Mouse (Mus musculus) hindbrain, embryonic 11.5 days (tissue): ENCODE measurements around the gene Slx. TPM values are rescaled to one million over a fixed set of nuclear protein-coding genes. Genes with fewer than 3 reads are reported as not detected.
"Not testable (repeated sequence)": the region's sequence is repeated elsewhere in the genome, so short reads cannot be mapped to it uniquely, and the experiment has no call there.

Experiments used
- ATAC-seq: fragments of 200-750 bp; cut with Nextera tagmentation; 2 replicates; pipeline ENCODE4 v1.8.0; 2017; ENCODE audit warnings: mild to moderate bottlenecking, moderate TSS enrichment, moderate library complexity; ENCODE audit not compliant: low FRiP score
- DNase-seq: peaks from one replicate; pipeline ENCODE4 v3.0.0-alpha.2; 2015; ENCODE audit warnings: low spot score
- H3K27ac ChIP-seq: fragments of 300-500 bp; sonication (generic); 2 replicates; pipeline ENCODE4 v1.5.1; 2014; ENCODE audit warnings: mild to moderate bottlenecking, low read depth, low read length
- H3K27me3 ChIP-seq: fragments of 300-500 bp; sonication (generic); 2 replicates; pipeline ENCODE4 v1.6.1; 2014; ENCODE audit warnings: mild to moderate bottlenecking, low read length, moderate library complexity, mixed read lengths; ENCODE audit not compliant: control insufficient read depth, insufficient read depth
- H3K36me3 ChIP-seq: fragments of 300-500 bp; sonication (generic); 2 replicates; pipeline ENCODE4 v1.6.1; 2014; ENCODE audit warnings: mild to moderate bottlenecking, low read length, moderate library complexity, mixed read lengths; ENCODE audit not compliant: control insufficient read depth, insufficient read depth
- H3K4me1 ChIP-seq: fragments of 300-500 bp; sonication (generic); replicated peaks from 2 replicates; pipeline ENCODE4 v1.6.1; 2014; ENCODE audit warnings: low read length, mixed read lengths; ENCODE audit not compliant: control insufficient read depth, insufficient read depth
- H3K4me2 ChIP-seq: fragments of 300-500 bp; sonication (generic); replicated peaks from 2 replicates; pipeline ENCODE4 v1.6.1; 2014; ENCODE audit warnings: mild to moderate bottlenecking, low read depth, low read length
- H3K4me3 ChIP-seq: fragments of 300-500 bp; sonication (generic); 2 replicates; pipeline ENCODE4 v1.5.1; 2014; ENCODE audit warnings: low read depth, low read length
- H3K9ac ChIP-seq: fragments of 300-500 bp; sonication (generic); 2 replicates; pipeline ENCODE4 v1.6.1; 2014; ENCODE audit warnings: low read depth, low read length
- H3K9me3 ChIP-seq: fragments of 300-500 bp; sonication (generic); 2 replicates; pipeline ENCODE4 v1.6.1; 2016; ENCODE audit warnings: low read length; ENCODE audit not compliant: control insufficient read depth
- WGBS: fragments of 180-500 bp; shearing (Covaris S2); extraction: QIAGEN DNeasy Blood & Tissue Kit; methylation state at CpG from one replicate; pipeline ENCODE4 v1.1.7; 2014; 5-methylcytosine and 5-hydroxymethylcytosine counted together
- polyA plus RNA-seq: library from polyadenylated mRNA; unstranded; fragments of >200 nt; fragmentation: Nextera tagmentation; extraction: Ambion mirVana; gene quantifications from 2 replicates; pipeline ENCODE4 v1.2.1, GENCODE M21; 2014

Slx gene
- not detected in 2 replicates for polyA plus RNA-seq

DNA sequence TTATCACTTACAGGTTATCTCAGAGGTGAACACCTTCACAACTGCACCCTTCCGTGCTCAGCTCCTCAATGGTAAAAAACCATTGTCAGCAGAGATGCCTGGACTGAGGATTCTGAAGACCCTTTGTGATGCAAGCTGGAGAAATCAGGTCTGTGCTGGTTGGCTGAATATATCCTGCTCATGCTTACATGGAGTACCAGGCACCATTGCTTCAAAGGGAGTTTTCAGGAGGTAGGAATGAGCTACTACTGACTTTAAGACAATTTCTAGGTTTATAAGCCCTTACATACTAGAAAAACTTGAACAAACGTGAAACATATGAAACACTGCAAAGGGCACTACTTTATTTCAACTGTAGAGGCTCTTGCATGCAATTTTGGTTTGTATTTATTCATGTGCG, at the start of gene Slx:
Gene Slx (minus strand): TSS at position 101 of the 400 bp plus-strand sequence.
- ATAC-seq, H3K36me3 ChIP-seq, H3K9ac ChIP-seq, H3K27me3 ChIP-seq, H3K4me2 ChIP-seq, H3K4me1 ChIP-seq, H3K9me3 ChIP-seq, H3K4me3 ChIP-seq, H3K27ac ChIP-seq, DNase-seq: not testable (repeated sequence)
- whole genome bisulfite sequencing, result 79% methylated on average over 3 of the region's 3 CpGs

Other genes with a start within 250 kb of the Slx start
- gene Gm2030, start 235.5 kb downstream of the Slx start, polyA plus RNA-seq, result not detected in 2 replicates
- gene Gm14525, start 157.1 kb upstream of the Slx start, polyA plus RNA-seq, result not detected in 2 replicates